Mouse (Mus musculus) megakaryocyte, adult 5-6 weeks (primary cell): Measurements from ENCODE around the gene Spi1. TPM values are rescaled to one million over a fixed set of nuclear protein-coding genes. Genes with fewer than 3 reads are reported as not detected.
"Not testable (repeated sequence)": the region's sequence is repeated elsewhere in the genome, so short reads cannot be mapped to it uniquely, and the experiment has no call there.

Experiments used
- ATAC-seq: 2 replicates; pipeline ENCODE4 v1.8.0; 2016; ENCODE audit warnings: mild to moderate bottlenecking, inconsistent platforms; ENCODE audit not compliant: poor library complexity, severe bottlenecking
- total RNA-seq, 2 experiments: library from RNA; stranded (forward) in 1 of 2; stranded (reverse) in 1 of 2; fragments of 153-499, 151-499 nt in 1 of 2; fragments of 221-1000, 200-1000 nt in 1 of 2; gene quantifications; 2 replicates each; pipeline versions ENCODE4 v1.2.3 to v1.2.4; 2015 to 2017

Gene Spi1
- total RNA-seq, 2 experiments from 2014 or later, result 295 to 348 TPM

GRCm38 (mm10) chr2:91090208-91090607 is 8.0 kb downstream of the Spi1 start:
- ATAC-seq, result no peak

GRCm38 (mm10) chr2:91090827-91091226 is 8.6 kb downstream of the Spi1 start:
- no peak for ATAC-seq

GRCm38 (mm10) chr2:91096524-91096923 is 14.3 kb downstream of the Spi1 start:
- ATAC-seq, result peak; percentile 83

GRCm38 (mm10) chr2:91097015-91097414 is 14.8 kb downstream of the Spi1 start:
- ATAC-seq, result peak; percentile 5

GRCm38 (mm10) chr2:91098156-91098555 is 16.0 kb downstream of the Spi1 start:
- ATAC-seq, result peak; percentile 42

GRCm38 (mm10) chr2:91101124-91101740 is 19.0 kb downstream of the Spi1 start:
- peak; percentile 45 for ATAC-seq

GRCm38 (mm10) chr2:91108156-91108555 is 26.0 kb downstream of the Spi1 start:
- no peak for ATAC-seq

- ATAC-seq, result no peak
Observed at GRCm38 (mm10) chr2:91109241-91109640, 27.1 kb downstream of the Spi1 start.

- ATAC-seq, result no peak
Observed at GRCm38 (mm10) chr2:91109807-91110385, 27.7 kb downstream of the Spi1 start.

- no peak for ATAC-seq
Observed at GRCm38 (mm10) chr2:91110429-91110828, 28.2 kb downstream of the Spi1 start.

- ATAC-seq, result not testable (repeated sequence)
Observed at GRCm38 (mm10) chr2:91111832-91112231, 29.6 kb downstream of the Spi1 start.

- no peak for ATAC-seq
Observed at GRCm38 (mm10) chr2:91112491-91112890, 30.3 kb downstream of the Spi1 start.

- ATAC-seq, result peak; percentile 53
Observed at GRCm38 (mm10) chr2:91113334-91113733, 31.1 kb downstream of the Spi1 start.

GRCm38 (mm10) chr2:91113852-91114251 is 31.7 kb downstream of the Spi1 start:
- no peak for ATAC-seq

- no peak for ATAC-seq
Observed at GRCm38 (mm10) chr2:91114781-91115577, 32.8 kb downstream of the Spi1 start.

GRCm38 (mm10) chr2:91115578-91115970 is 33.4 kb downstream of the Spi1 start:
- ATAC-seq, result no peak

GRCm38 (mm10) chr2:91116842-91117241 is 34.7 kb downstream of the Spi1 start:
- no peak for ATAC-seq

- no peak for ATAC-seq
Observed at GRCm38 (mm10) chr2:91117585-91118275, 35.5 kb downstream of the Spi1 start, which contains the start of gene Mybpc3. TSS of gene Mybpc3 (plus strand) at chr2:91118144.

- ATAC-seq, result no peak
Observed at GRCm38 (mm10) chr2:91118647-91119046, 36.5 kb downstream of the Spi1 start.

GRCm38 (mm10) chr2:91119061-91119460 is 36.9 kb downstream of the Spi1 start:
- ATAC-seq, result 0 out of 2 replicates have a peak, but pooled peaks have one; percentile 2

GRCm38 (mm10) chr2:91119551-91119950 is 37.4 kb downstream of the Spi1 start:
- ATAC-seq, result no peak
